Mouse (Mus musculus) lung, embryonic 15.5 days (tissue): ENCODE measurements at regions not wholly inside any gene's neighbourhood (a gene's known extent, or its start where the extent isn't known, plus 50 kb on each side); places are given as distances from the start of the nearest gene placed in this dataset.

Experiments used
- ATAC-seq: fragments of 200-750 bp; cut with Nextera tagmentation; 2 replicates; pipeline ENCODE4 v1.8.0; 2017; ENCODE audit warnings: moderate number of reproducible peaks, borderline replicate concordance; ENCODE audit not compliant: low FRiP score, low TSS enrichment; ENCODE audit errors: extremely low read depth
- H3K27ac ChIP-seq: fragments of 300-500 bp; sonication (generic); 2 replicates; pipeline ENCODE4 v1.5.1; 2015; ENCODE audit warnings: moderate library complexity, mild to moderate bottlenecking, inconsistent platforms
- H3K27me3 ChIP-seq: fragments of 300-500 bp; sonication (generic); 2 replicates; pipeline ENCODE4 v1.6.1; 2015; ENCODE audit warnings: inconsistent platforms
- H3K36me3 ChIP-seq: fragments of 300-500 bp; sonication (generic); 2 replicates; pipeline ENCODE4 v1.6.1; 2015; ENCODE audit warnings: inconsistent platforms
- H3K4me1 ChIP-seq: fragments of 300-500 bp; sonication (generic); 2 replicates; pipeline ENCODE4 v1.6.1; 2015; ENCODE audit warnings: inconsistent platforms
- H3K4me2 ChIP-seq: fragments of 300-500 bp; sonication (generic); 2 replicates; pipeline ENCODE4 v1.6.1; 2015; ENCODE audit warnings: inconsistent platforms, mild to moderate bottlenecking, moderate library complexity
- H3K4me3 ChIP-seq: fragments of 300-500 bp; sonication (generic); 2 replicates; pipeline ENCODE4 v1.5.1; 2015; ENCODE audit warnings: mild to moderate bottlenecking, inconsistent platforms
- H3K9ac ChIP-seq: fragments of 300-500 bp; sonication (generic); 2 replicates; pipeline ENCODE4 v1.6.1; 2015; ENCODE audit warnings: inconsistent platforms
- H3K9me3 ChIP-seq: fragments of 300-500 bp; sonication (generic); 2 replicates; pipeline ENCODE4 v1.6.1; 2016; ENCODE audit warnings: inconsistent platforms
- WGBS: fragments of 180-500 bp; shearing (Covaris S2); methylation state at CpG from one replicate; pipeline ENCODE4 v1.1.7; 2015; 5-methylcytosine and 5-hydroxymethylcytosine counted together

DNA sequence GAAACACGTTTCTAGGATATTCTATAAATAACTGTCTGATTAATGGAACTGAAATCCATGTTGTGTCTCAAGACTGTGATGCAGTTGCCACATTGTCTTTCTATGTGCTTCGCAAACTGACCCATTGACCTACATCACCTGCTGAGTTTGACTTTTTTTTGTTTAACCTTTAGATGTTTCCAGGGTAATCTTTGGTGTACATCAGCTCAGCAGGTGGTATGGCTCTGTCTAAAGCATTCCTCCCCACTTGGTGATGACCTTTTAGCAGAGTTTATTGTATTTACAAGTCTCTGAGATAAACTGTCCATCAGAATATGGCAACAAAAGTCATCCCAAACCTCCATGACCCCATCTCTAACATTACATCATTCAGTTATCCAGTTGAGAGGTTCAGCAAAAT, 337.0 kb upstream of the 4930452B06Rik start:
- H3K36me3 ChIP-seq: no peaks in the 10 kb centered on the region
- H3K4me1 ChIP-seq: no peaks in the 10 kb centered on the region
- no peak overlapping the region for H3K4me3 ChIP-seq
- H3K27me3 ChIP-seq: no peaks in the 10 kb centered on the region
- H3K4me2 ChIP-seq: no peak overlapping the region
- H3K9ac ChIP-seq: no peak overlapping the region
- 41% methylated on average over 2 of the region's 2 CpGs for WGBS
- H3K27ac ChIP-seq: no peak overlapping the region
- H3K9me3 ChIP-seq: no peaks in the 10 kb centered on the region
- ATAC-seq: no peak

DNA sequence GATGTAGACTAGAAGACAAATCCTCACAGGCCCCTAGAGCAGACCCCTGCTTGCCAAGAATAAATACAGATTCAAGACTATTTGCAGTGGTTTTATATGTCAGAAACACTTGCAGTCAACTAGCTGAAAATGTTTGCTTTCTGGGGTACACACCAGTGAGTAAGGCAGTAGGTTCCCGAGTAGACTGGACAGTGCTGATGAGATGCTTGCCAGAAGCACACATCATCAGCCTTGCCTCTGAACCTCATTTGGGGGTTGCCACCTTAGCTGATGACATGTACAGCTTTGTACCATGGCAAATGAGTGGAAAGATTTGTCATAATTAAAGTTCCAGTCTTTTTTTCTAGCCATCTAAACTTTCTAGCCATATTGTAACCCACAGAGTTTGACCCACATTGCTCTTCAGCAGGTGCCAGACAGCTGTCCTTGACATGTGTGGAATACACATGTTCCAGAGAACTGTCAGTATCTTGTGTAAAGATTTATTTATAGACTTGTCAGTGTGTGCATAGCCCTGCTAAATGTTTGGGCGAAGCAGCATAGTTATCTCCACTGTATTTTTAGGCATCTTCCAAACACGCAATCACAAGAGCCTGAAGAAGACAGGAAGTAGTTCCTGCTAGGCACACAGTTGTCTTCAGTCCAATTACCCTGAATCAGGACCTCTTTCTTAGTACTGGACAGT, 334.5 kb upstream of the 4930452B06Rik start:
- no peak overlapping the region for H3K9ac ChIP-seq
- no peaks in the 10 kb centered on the region for H3K27me3 ChIP-seq
- no peaks in the 10 kb centered on the region for H3K36me3 ChIP-seq
- no peaks in the 10 kb centered on the region for H3K9me3 ChIP-seq
- H3K27ac ChIP-seq: no peak overlapping the region
- H3K4me3 ChIP-seq: no peak overlapping the region
- WGBS: 30% methylated on average over 3 of the region's 3 CpGs
- ATAC-seq: no peak
- H3K4me1 ChIP-seq: no peaks in the 10 kb centered on the region
- H3K4me2 ChIP-seq: no peak overlapping the region

DNA sequence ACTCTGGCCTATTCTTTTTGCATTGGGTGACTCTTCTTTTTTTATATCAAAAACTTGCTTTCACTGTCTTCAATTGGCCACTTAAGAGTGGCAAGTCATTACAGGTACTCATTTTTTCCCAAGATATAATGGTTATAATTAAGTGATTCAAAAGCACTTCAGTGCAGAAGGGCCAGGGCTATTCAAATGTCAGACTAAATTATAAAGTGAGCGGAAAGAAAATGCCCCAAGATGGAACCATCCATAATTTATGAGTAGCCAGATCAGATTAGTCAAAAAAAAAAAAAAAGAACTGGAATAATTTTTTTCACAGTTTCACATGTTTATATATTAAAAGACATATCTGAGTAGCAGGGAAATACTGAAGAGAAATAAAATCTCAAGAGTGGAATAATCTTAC, 333.8 kb upstream of the 4930452B06Rik start:
- H3K4me3 ChIP-seq: no peak overlapping the region
- no peaks in the 10 kb centered on the region for H3K27me3 ChIP-seq
- 69% methylated on average over 1 of the region's 1 CpGs for WGBS
- H3K4me1 ChIP-seq: no peaks in the 10 kb centered on the region
- no peak overlapping the region for H3K27ac ChIP-seq
- no peaks in the 10 kb centered on the region for H3K9me3 ChIP-seq
- no peak for ATAC-seq
- no peaks in the 10 kb centered on the region for H3K36me3 ChIP-seq
- no peak overlapping the region for H3K9ac ChIP-seq
- H3K4me2 ChIP-seq: no peak overlapping the region

DNA sequence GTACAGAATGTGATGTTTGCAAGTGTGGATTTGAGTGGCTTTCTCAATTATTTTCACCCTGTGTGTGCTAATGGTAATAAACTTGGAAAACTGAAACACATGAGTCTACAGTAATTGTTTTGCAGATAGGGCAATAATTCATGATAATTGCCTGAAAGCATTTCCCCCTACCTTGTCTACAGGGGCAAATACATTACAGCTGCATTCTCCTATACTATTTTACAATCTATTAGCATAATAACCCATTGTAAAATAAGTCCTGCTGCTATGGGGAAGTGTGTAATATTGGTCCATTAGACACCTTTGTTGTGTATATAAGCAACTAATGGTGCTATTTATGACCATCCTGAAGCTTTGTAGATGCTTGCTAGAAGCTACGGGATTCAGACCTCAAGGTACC, 327.4 kb upstream of the 4930452B06Rik start:
- H3K4me3 ChIP-seq: no peak overlapping the region
- H3K27ac ChIP-seq: no peak overlapping the region
- no peaks in the 10 kb centered on the region for H3K4me1 ChIP-seq
- H3K9me3 ChIP-seq: no peaks in the 10 kb centered on the region
- no peak overlapping the region for H3K9ac ChIP-seq
- no peak overlapping the region for H3K4me2 ChIP-seq
- no peaks in the 10 kb centered on the region for H3K36me3 ChIP-seq
- ATAC-seq: no peak
- H3K27me3 ChIP-seq: no peaks in the 10 kb centered on the region
- WGBS: 83% methylated on average over 1 of the region's 1 CpGs

DNA sequence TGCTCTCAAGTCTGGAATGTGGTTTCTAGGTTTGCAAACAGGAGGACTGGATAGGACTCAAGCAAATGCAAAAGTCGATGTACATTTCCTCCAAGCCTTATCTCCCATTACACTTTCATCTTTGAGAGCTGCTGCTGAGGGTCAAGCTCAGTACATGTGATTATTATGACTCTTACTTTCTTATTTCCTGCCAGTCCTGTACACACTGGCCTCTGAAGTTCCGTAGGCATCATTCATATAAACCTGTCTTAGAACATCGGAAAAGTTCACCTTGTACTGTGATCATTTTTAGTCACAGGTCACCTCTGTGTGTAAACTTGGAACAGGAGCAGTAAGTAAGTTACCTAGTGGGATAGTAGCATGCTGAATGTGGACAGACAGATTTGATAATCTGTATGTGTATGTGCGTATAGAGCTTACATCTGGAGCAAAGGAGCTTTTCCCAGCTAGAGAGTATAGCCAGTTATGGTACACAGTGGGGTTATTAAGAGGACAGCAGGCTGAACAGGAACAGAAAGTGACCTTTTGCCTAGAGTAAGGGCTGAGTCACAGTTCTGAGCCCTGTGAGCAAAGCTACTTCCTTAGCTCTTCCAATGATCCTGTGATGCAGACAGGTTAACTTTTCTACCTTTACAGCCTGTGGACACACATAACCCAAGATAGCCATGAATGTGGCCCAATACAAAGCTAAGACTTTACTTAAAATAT, 319.2 kb upstream of the 4930452B06Rik start:
- no peak overlapping the region for H3K27ac ChIP-seq
- H3K9me3 ChIP-seq: no peaks in the 10 kb centered on the region
- no peak overlapping the region for H3K4me3 ChIP-seq
- H3K27me3 ChIP-seq: no peaks in the 10 kb centered on the region
- WGBS: 53% methylated on average over 4 of the region's 4 CpGs
- ATAC-seq: no peak
- H3K4me2 ChIP-seq: no peak overlapping the region
- no peak overlapping the region for H3K9ac ChIP-seq
- no peaks in the 10 kb centered on the region for H3K36me3 ChIP-seq
- H3K4me1 ChIP-seq: no peaks in the 10 kb centered on the region

DNA sequence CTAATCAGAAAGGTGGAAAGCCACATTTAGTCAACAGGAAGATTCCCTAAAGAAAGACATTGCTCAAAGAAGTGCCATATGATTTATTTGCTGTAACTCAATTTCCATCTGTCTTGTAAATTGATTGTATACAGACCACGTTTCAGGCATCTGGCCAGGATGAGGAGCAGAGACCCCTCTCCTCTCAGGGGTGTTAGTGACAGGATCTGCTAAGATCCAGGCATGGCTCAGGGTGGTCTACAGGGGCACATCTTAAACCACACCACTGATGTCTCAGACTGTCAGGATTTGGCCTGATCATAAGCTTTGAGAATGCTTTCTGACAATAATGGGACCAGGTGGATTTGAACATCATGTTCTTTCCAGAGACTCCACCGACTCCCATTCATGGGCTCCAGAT, 295.5 kb upstream of the 4930452B06Rik start:
- Histone ChIP-seq H3K27ac (no peak overlapping the region), H3K36me3 (no peaks in the 10 kb centered on the region), H3K9me3 (no peaks in the 10 kb centered on the region), H3K9ac (no peak overlapping the region), H3K4me1 (no peaks in the 10 kb centered on the region), H3K27me3 (no peaks in the 10 kb centered on the region), H3K4me2 (no peak overlapping the region), H3K4me3 (no peak overlapping the region)
- WGBS: 38% methylated on average over 2 of the region's 2 CpGs
- ATAC-seq: no peak

DNA sequence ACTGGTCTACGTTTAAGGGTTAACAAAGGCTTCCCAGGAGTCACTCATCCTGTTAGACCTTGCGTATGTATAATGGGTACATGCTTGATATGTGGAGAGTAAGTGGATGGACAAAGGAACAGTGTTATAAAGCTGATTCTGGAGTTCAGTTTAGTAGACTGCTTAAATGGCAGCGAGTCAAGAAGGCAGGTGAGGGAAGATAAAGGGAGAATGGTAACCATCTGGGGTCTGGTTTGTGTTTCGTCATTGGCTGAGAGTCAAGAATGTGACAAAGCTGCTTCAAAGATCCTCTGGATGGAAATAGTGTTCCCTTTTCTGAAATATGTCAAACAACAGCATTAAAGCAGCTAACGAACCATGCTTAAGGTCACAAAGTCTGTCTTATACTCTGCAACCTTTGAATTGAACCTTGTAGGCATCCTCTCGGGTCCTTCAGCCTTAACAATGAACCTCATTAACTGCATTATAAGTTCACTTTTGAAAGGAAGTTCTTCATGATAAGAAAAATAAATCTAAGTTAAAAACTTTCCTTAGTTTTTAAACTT, 286.9 kb upstream of the 4930452B06Rik start:
- no peaks in the 10 kb centered on the region for H3K9me3 ChIP-seq
- no peak; the same call in 1 of the 2 replicates for ATAC-seq
- no peak overlapping the region for H3K4me3 ChIP-seq
- no peak overlapping the region for H3K27ac ChIP-seq
- H3K4me2 ChIP-seq: no peak overlapping the region
- H3K4me1 ChIP-seq: peaks cover 10% of the 10 kb centered on the region; the same call in 1 of the 2 replicates
- WGBS: 17% methylated on average over 6 of the region's 6 CpGs
- H3K9ac ChIP-seq: no peak overlapping the region
- no peaks in the 10 kb centered on the region for H3K27me3 ChIP-seq
- H3K36me3 ChIP-seq: no peaks in the 10 kb centered on the region

DNA sequence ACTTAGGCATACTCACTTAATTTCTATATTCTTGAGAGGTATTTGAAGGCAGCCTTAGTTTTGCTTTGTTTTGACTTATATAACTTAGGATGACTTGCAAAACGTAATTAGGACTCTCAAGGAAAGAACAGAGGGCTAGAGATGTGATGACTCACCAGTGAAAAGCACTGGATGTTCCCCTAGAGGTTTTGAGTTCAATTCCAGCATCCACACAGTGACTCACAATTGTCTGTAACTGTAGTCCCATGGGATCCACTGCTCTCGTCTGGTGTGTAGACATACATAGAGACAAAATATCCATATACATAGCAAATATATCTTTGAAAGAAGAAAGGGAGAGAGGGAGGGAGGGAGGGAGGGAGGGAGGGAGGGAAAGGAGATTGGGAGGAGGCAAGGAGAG, 282.7 kb upstream of the 4930452B06Rik start:
- Histone ChIP-seq H3K9me3 (no peaks in the 10 kb centered on the region), H3K27ac (no peak overlapping the region), H3K4me3 (no peak overlapping the region), H3K9ac (no peak overlapping the region), H3K4me1 (peaks cover 9% of the 10 kb centered on the region; the same call in 1 of the 2 replicates), H3K27me3 (no peaks in the 10 kb centered on the region), H3K4me2 (no peak overlapping the region), H3K36me3 (no peaks in the 10 kb centered on the region)
- WGBS: 60% methylated on average over 2 of the region's 2 CpGs
- ATAC-seq: no peak

DNA sequence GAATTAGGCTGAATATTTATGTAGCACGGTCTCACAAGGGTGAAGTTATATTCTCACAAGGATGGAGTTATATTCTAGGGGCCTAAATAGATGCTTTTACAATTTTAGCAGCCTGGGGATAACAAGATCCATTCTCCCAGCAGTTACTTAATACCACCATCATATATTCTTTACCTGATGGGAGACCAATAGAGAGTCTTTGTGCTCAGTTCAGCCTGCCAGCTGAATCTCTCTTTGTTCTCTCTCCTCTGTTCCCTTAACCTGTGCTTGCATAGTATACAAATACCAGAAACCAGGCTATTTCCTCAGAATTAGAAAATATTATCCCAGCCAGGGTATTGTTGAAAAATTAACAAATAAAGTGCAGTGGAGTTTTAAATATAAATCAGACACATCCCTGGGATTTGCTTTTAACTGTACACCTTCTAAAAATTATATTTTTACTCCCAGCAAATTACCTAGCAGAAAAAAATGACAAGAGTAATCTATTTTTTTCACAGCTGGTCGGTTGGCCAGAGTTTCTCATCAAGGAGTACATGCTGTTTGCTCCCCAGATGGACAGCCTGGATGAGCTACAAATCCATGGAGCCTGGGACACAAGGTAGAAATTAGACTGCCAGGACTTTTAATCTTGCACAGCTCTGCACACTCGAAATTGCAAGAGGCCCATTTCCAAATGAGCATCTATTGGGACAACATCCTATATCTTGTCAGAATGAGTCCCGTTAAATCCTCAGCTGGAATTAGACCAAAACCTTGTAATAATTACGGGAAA, 281.0 kb upstream of the 4930452B06Rik start:
- H3K36me3 ChIP-seq: no peaks in the 10 kb centered on the region
- WGBS: 70% methylated on average over 5 of the region's 5 CpGs

DNA sequence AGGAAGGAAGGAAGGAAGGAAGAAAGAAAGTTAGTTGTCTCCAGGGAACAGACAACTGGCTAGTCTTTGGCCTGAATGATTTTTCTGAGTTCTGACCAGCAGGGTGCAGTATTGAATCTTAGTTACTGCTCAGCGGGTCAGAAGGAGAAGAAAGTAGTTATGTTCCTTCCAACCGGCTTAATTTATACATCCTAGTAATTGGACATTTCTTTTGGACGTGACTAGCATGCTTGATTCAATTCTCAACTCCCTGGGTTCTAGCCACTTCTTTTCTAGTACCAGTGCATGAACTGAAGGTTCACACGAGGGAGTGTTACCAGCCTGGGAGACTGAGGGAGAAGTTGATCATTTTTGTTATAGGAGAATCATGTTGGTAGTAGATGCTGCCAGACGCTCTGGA, 269.1 kb upstream of the 4930452B06Rik start:
- no peak overlapping the region for H3K4me2 ChIP-seq
- no peak overlapping the region for H3K4me3 ChIP-seq
- ATAC-seq: no peak
- H3K27me3 ChIP-seq: no peaks in the 10 kb centered on the region
- no peak overlapping the region for H3K27ac ChIP-seq
- H3K4me1 ChIP-seq: no peaks in the 10 kb centered on the region
- no peak overlapping the region for H3K9ac ChIP-seq
- H3K9me3 ChIP-seq: no peaks in the 10 kb centered on the region
- WGBS: 24% methylated on average over 5 of the region's 5 CpGs
- H3K36me3 ChIP-seq: no peaks in the 10 kb centered on the region

More for the DNA sequence above, 281.0 kb upstream of the 4930452B06Rik start:
- Histone ChIP-seq H3K27me3 (no peaks in the 10 kb centered on the region), H3K9me3 (no peaks in the 10 kb centered on the region), H3K4me1 (no peaks in the 10 kb centered on the region), H3K4me3 (no peak overlapping the region), H3K9ac (no peak overlapping the region), H3K27ac (no peak overlapping the region), H3K4me2 (no peak overlapping the region)
- ATAC-seq: no peak
